ENCODE assay signal across 9 mouse cellular contexts in the genomic region with DNA sequence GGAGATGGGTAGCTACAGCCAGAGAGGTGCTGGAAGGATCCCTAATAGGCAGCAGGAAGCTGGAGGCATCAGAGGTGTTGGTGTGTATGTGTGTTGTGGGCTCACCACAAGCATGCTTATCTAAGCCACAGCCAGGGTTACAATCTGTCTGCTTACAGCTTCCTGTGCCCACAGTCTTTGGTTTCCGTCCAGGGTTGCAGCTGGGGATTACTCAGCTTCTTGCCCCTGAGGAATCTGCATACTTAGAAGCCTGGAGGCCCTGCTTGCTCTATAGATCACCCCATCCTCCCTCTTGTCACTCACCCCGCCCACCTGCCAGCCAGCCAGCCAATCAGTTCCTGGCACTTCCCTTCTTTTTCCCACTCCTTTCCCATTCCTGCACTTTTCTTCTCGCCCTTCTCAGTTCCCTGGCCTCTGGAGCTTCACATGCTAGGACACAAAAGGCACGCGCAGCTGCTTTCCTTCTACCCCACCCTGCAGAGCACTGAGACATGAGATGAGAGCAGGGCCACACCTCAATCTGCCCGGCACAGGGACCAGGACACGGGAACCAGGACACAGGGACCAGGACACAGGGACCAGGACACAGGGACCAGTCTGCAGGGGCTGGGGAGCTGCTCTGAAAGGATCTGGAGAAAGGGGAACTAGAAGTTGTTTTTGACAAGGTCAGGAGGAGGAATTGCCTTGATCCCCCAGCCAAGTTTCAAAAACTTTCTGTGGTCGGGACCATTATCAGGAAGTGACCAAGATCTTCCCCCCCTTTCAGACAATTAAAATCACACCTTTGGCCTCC. TPM values are rescaled to one million over a fixed set of nuclear protein-coding genes. Genes with fewer than 3 reads are reported as not detected.
DNase-seq lines count a peak whose midpoint lies in the region; ATAC-seq and TF ChIP-seq lines count a peak whose summit lies in the region.
"Not testable (repeated sequence)": the region's sequence is repeated elsewhere in the genome, so short reads cannot be mapped to it uniquely, and the experiment has no call there.
"Had no signal": no experiment of that assay in that cellular context is flagged by ENCODE, and none has a peak within 500 bp of the region (broad histone marks: within the 10 kb centered on the region; RNA-seq: fewer than 3 reads in every experiment).

No protein-coding gene starts in this region.

- H3K27ac ChIP-seq in MEL (ENCODE audit: control insufficient read depth, low read depth, low read length); hindbrain, embryonic 12.5 days; neural tube, embryonic 13.5 days (replicated peaks); thymus, adult 2 months (ENCODE audit: control insufficient read depth, insufficient read depth, low read length): not testable (repeated sequence)

- not testable (repeated sequence) for H3K4me1 ChIP-seq in MEL (ENCODE audit: control insufficient read depth in 1 of 2, insufficient read depth in 2 of 2, low read length in 2 of 2); hindbrain, embryonic 12.5 days; neural tube, embryonic 13.5 days (replicated peaks); thymus, adult 2 months (replicated peaks; ENCODE audit: control insufficient read depth, insufficient read depth, low read length)

- not testable (repeated sequence) for TF ChIP-seq CTCF in MEL (IDR thresholded peaks at IDR 0.05 in 2 of 3, conservative IDR thresholded peaks at IDR 0.05 in 1 of 3; ENCODE audit: control insufficient read depth in 1 of 3, insufficient read depth in 1 of 3, low read depth in 2 of 3, low read length in 3 of 3, poor library complexity in 1 of 3, severe bottlenecking in 1 of 3); thymus, adult 2 months (IDR thresholded peaks at IDR 0.05; ENCODE audit: borderline replicate concordance, control insufficient read depth, extremely low read depth, insufficient read depth, low read length, poor library complexity)

- TF ChIP-seq RAD21 in MEL (IDR thresholded peaks at IDR 0.05; ENCODE audit: low read depth, low read length): not testable (repeated sequence)

- H3K4me2 ChIP-seq in hindbrain, embryonic 12.5 days (replicated peaks); neural tube, embryonic 13.5 days: not testable (repeated sequence)

- ATAC-seq in granulocyte monocyte progenitor cell, adult 5-6 weeks (replicated peaks; ENCODE audit: poor library complexity, severe bottlenecking): peak; percentile 83
- peak; percentile 48 for ATAC-seq in hindbrain, embryonic 12.5 days (ENCODE audit: low FRiP score)
- ATAC-seq in neural tube, embryonic 13.5 days (ENCODE audit: low read depth): peak; percentile 78

- H3K79me2 ChIP-seq in MEL (ENCODE audit: control insufficient read depth, insufficient read depth, low read length, poor library complexity): not testable (repeated sequence)

- H3K9ac ChIP-seq in MEL (ENCODE audit: control insufficient read depth, low read depth, low read length, poor library complexity, severe bottlenecking); hindbrain, embryonic 12.5 days; neural tube, embryonic 13.5 days: not testable (repeated sequence)

- TF ChIP-seq POLR2A in MEL (IDR thresholded peaks at IDR 0.05; ENCODE audit: control insufficient read depth in 1 of 2, insufficient read depth in 1 of 2, low read depth in 1 of 2, low read length in 2 of 2, poor library complexity in 1 of 2); thymus, adult 2 months (IDR thresholded peaks at IDR 0.05; ENCODE audit: control insufficient read depth, extremely low read depth, insufficient read depth, low read length, poor library complexity): not testable (repeated sequence)

- peak; percentile 41 for DNase-seq in MEL (ENCODE audit: low read depth, low spot score)
- peak; percentile 25 for DNase-seq in embryo, embryonic 11 days
- DNase-seq in left cerebral cortex, adult 18-20 months (ENCODE audit: low spot score in 2 of 2): peak; percentile 24 to 30
- peak; percentile 23 to 59 for DNase-seq in lung, postnatal 4 days
- DNase-seq in thymus, adult 2 months: peak; percentile 6

- H3K4me3 ChIP-seq in MEL (ENCODE audit: control insufficient read depth in 1 of 2, insufficient read depth in 1 of 2, low read depth in 2 of 2, low read length in 2 of 2); hindbrain, embryonic 12.5 days; neural tube, embryonic 13.5 days; thymus, adult 2 months (ENCODE audit: control insufficient read depth, insufficient read depth, low read length): not testable (repeated sequence)

- H3K9me3 ChIP-seq in MEL (replicated peaks; ENCODE audit: insufficient read depth, low read length); hindbrain, embryonic 12.5 days (replicated peaks); neural tube, embryonic 13.5 days: not testable (repeated sequence)

- H3K27me3 ChIP-seq in MEL (ENCODE audit: control insufficient read depth in 1 of 2, insufficient read depth in 2 of 2, low read length in 2 of 2); hindbrain, embryonic 12.5 days; neural tube, embryonic 13.5 days; thymus, adult 2 months (ENCODE audit: control insufficient read depth, insufficient read depth, low read length): not testable (repeated sequence)

- TF ChIP-seq EP300 in MEL (IDR thresholded peaks at IDR 0.05; ENCODE audit: low read depth in 1 of 2, low read length in 2 of 2): not testable (repeated sequence)

- H3K36me3 ChIP-seq in MEL (ENCODE audit: control insufficient read depth in 1 of 2, insufficient read depth in 2 of 2, low read length in 2 of 2); hindbrain, embryonic 12.5 days; neural tube, embryonic 13.5 days; thymus, adult 2 months (ENCODE audit: control insufficient read depth, insufficient read depth, low read length): not testable (repeated sequence)

- WGBS in hindbrain, embryonic 12.5 days: 21% methylated on average over 2 of the region's 8 CpGs
- 27% methylated on average over 1 of the region's 8 CpGs for WGBS in neural tube, embryonic 13.5 days
- WGBS in thymus, adult 2 months: 0% methylated on average over 1 of the region's 8 CpGs

TF ChIP-seq in MEL, 35 proteins besides CTCF, POLR2A, EP300 and RAD21:
- TF ChIP-seq TAL1 (IDR thresholded peaks at IDR 0.05; ENCODE audit: low read length): peak; percentile 7; the same call in 1 of the 2 replicates

RNA-seq across cellular contexts. Expression of a gene that starts 53.5 kb away (rescaled TPM):
- 0.08 and 0.26 TPM in 2 replicates for total RNA-seq in MEL (2012; rRNA removed)
- under 1 TPM in 1 of 2 experiments, not detected in 1; 0.42 TPM for polyA plus RNA-seq in MEL (2012; ENCODE audit: insufficient read depth in 1 of 2, insufficient read length in 2 of 2, low read depth in 1 of 2, low replicate concordance in 2 of 2, missing spikeins in 1 of 2)
- total RNA-seq in granulocyte monocyte progenitor cell, adult 5-6 weeks (2014; fragmentation: Nextera tagmentation): not detected in 2 replicates
- not detected in 2 replicates for total RNA-seq in granulocyte monocyte progenitor cell, adult 5-6 weeks (2017)
- polyA plus RNA-seq in hindbrain, embryonic 12.5 days (2016; fragmentation: Nextera tagmentation; extraction: Ambion mirVana): 12.3 and 12.6 TPM in 2 replicates
- total RNA-seq in left cerebral cortex, adult 18-20 months (2021): not detected
- 2.6 and 4.4 TPM in 2 replicates for polyA plus RNA-seq in neural tube, embryonic 13.5 days (2015; fragmentation: Nextera tagmentation; extraction: Ambion mirVana)
- polyA plus RNA-seq in thymus, adult 2 months (2012; rRNA removed): 0.09 TPM in 1 of 2 replicates, not detected in the other
- polyA plus RNA-seq: lung, adult 2 months had no signal
